Mouse (Mus musculus): Measurements from ENCODE around the gene Slc35g3.

DNA sequence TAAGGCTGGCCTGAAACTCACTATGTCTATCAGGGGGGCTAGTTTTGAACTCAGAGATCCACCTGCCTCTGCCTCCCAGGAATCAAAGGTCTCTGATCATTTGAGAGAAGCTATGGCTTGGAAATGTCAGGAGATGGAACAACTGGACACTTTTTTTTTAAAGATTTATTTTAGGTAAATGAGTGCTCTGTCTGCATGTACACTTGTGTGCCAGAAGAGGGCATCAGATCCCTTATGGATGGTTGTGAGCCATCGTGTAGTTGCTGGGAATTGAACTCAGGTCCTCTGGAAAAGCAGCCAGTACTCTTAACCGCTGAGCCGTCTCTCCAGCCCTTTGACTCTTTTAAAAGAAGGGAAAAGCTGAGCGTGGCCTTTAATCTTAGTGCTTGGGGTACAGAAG, 44.6 kb upstream of the Slc35g3 start:
- TF ChIP-seq POLR2A (IDR thresholded peaks at IDR 0.05; ENCODE audit: insufficient read length, low read depth) (no peak), MYOD1 (IDR thresholded peaks at IDR 0.05; ENCODE audit: control insufficient read depth in 1 of 3, insufficient read length in 2 of 3, low read depth in 2 of 3) (no peak), USF1 (IDR thresholded peaks at IDR 0.05; ENCODE audit: low read depth) (no peak)

Data from myocyte (in vitro differentiated cells).